Mouse (Mus musculus): Measurements from ENCODE around the gene Casq2.

Gene Casq2

DNA sequence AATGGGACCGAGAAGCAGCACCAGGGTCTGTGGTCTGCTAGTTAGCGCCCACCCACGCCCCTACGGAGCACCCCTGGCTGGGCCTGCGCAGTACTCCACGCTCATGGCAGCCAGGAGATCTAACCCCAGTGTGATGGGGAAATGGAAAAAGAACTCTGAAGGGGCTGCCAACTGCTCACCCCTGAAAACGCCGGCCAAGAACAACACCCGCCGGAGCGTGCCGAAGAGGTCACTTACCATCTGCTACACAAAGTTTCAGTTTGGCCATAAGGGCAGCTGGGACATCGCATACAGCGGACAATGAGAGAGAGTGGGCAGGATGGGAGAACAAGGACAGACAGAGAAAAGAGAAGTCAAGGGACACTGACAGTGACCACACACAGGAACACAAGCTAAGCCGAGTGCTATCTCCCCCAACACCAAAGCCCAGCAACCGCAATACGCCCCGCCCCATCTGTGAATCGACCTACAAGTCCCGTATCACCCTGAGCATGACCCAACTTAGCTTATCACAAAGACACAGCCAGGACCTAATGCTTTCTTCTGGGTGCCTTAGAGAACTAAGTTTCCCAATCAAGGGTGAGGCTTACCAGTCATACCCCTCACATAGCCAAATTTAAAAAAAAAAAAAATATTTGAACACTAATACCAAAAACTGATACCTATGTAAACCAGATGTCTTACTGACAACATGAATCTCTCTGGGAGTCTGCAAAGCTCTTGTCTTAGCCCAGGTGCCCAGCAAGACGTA lies 79.5 kb downstream of the Casq2 start:
- in situ Hi-C loops (cut with MboI) = no loop called here

DNA sequence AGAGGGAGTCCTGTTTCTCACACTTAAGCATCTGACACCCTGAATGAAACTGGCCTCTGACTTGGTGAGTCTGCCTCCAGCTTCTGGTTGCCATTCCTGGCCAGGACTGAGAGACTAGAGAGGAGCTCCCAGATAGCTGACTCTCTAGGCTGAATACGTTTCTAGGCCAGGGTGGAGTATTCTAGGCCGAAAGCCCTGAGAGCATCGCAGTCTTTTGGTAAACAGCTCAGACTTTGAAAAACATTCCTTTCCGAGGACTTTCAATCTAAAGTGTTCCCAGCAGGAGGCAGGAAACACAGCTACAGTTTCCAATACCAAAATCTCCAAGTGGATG lies 80.0 kb downstream of the Casq2 start:
- in situ Hi-C loops (cut with MboI) = no loop called here

DNA sequence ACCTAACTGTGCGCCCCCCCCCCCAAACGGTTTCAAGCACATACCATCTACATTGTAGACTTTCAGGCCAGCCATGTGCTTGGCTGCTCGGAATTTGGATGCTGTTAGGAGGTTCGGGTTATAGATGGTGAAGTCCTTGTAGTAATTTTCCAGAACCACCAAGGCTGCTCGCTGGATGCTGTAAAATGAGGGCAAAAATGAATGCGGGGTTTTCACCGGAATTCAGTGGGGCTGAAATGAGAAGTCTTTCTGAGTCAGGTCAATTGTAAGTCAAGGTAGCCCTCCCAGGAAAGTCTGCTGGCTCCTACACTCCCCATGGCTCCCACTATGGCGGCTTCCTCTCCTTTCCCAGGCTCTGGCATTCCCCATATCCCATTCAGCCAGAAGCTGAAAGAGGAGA lies 80.6 kb downstream of the Casq2 start:
- in situ Hi-C loops (cut with MboI) = no loop called here

DNA sequence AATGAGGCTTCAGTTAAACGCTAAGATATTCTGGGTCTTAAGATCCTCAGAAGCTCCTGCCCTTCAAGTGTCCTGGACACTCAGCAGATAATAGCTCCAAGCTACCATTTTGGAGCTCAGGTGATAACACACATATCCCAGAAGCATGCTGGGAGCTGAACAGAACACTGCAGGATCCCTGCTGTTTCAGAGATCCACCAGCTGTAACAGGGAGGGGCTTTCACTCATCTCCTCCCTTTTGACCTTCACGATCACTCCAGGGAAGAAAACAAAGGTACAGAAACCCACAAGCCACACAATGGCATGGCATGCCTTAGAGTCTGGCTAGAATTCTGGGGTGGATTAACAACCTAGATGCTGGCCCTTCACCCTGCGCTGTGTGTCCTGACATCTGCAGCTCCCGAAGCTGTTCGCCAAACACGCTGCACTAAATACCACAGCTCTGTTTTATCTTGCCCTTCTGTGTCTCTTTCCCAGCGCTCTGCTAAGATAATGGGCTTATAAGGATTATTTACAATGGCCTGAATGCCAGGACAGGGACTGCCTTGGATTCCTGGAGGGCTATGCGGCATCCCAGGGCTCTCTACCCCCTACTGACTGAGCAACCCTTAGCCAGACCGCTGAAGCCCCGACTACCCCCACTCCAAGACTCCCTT lies 81.5 kb downstream of the Casq2 start:
- in situ Hi-C loops (cut with MboI) = no loop called here

DNA sequence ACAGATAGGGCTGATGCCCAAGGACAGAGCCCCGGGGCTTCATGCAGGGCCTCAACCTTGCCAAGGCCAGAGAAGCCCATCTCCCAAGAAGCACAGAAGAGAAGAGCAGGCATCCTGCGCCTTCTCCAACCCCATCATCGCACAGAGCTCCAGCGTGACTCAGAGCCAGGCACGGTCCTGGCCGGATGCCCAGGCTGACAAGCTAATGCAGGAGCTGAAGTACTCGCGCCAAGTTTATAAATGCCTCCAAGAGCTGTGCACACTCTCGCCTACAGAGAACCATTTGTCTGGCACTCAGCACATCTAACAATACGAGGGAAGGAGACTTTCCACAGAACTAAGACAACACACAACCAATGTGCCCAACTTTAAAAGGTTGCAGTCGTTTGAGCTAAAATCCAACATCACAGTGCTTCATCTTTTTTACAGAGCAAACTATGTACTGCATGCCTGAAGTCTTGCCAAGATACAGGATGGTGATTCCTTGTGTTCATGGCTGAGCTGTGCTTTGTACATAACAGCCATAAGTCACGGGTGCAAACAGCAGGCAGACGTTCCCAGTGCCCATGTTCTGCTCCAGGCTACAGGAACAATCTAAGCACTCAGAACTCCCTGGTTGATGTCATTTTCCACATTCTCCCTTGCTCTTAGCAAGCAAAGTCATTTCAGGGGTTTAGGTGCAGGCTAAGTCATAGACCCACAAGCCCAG lies 83.1 kb downstream of the Casq2 start:
- in situ Hi-C loops (cut with MboI) = no loop called here

DNA sequence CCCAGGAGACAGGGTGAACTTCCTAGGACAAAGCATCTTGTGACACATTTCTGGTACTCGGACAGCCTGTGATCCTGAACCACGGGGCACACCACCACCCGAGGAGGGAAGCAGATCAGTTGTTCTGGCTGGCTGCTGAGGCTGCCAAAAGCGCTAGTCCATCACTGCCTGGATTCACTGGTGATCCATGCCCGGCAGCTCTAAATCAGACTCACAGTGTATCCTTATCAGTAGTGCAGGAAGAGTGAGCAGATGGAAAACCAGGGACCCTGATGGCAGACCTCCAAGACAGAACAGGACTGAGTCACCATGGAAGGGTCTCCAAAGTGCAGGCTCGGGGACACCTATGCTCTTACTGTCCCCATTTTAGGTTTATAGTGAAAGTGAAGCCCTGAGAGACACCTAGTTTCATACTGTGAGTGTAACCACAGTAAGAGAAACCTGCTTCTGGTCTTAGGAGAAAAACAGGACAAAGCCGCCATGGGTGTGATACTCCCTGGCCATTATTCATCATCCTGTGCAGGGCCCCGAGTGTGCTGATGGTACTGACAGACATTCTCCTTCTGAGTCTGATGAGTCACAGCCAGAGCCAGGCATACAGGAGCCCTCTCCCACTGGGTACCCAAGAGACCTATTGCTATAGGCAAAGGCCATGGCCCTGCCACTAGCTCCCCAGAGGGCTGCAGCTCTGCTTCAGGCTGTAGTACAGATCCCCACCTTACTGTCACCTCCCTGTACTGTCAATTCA lies 88.1 kb downstream of the Casq2 start:
- in situ Hi-C loops (cut with MboI) = no loop called here

DNA sequence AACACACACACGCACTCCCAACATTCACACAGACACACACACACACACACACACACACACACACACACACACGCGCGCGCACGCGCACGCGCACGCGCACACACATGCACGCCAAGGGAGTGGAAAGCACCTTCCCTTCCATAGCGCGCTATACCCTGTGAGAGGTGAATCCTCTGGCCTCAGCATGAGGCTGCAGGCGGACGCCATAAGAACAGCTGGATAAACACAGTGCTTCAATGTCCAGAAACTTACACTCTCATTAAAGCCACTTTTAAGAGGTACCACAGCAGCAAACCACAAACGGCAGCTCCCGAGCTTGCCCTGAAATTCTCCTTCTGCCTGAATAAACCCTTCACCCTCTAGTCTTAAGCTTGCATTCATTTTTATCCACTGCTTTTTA lies 89.5 kb downstream of the Casq2 start:
- in situ Hi-C loops (cut with MboI) = no loop called here

DNA sequence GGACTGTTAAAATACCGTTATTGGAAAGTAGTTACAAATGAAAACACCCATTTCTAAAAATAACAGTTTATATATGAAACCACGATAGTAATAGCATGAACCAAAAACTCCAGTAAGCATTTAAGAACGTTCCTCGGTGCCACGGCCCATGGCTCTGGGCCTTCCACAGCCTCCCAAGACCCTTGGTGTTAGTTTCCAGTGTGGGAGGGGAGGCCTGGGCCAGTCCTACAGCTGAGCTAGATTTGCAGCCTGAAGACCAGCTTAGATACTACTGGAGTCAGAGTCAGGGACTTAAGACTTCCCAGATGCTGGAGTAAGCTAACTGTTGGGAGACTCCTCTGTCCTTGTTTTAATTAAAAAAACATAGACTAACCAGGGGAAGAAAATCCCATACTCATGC lies 89.9 kb downstream of the Casq2 start:
- in situ Hi-C loops (cut with MboI) = no loop called here

DNA sequence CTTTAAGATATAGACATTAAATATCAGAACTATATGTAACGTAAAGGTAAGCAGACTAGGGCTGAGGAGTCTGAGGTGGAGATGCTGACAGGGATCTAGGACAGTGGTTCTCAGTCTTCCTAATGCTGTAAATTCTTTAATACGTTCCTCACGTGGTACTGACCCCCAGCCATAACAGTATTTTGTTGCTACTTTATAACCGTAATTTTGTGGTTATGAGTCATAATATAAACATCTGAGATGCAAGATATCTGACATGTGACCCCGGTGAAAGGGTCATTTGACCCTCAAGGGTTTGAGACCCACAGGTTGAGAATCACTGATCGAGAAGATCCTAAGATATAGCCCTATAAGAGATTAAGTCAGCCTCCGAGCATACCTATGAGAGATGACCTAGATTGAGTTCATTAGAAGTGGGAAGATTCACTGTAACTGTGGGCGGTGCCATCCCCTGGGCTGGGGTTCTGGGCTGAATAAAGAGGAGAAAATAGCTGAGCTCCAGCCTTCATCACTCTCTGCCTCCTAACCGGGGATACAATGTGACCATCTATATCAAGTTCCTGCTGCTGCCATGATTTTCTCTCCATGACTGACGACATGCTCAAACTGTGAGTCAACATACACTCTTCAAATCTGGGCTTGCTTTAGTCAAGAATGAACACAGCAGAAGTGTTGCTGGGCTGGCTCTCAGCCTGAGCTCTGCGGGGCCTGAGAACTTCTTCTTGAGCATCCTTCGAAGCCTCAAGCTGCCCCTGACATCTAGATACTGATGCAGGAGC lies 91.8 kb downstream of the Casq2 start:
- in situ Hi-C loops (cut with MboI) = no loop called here

DNA sequence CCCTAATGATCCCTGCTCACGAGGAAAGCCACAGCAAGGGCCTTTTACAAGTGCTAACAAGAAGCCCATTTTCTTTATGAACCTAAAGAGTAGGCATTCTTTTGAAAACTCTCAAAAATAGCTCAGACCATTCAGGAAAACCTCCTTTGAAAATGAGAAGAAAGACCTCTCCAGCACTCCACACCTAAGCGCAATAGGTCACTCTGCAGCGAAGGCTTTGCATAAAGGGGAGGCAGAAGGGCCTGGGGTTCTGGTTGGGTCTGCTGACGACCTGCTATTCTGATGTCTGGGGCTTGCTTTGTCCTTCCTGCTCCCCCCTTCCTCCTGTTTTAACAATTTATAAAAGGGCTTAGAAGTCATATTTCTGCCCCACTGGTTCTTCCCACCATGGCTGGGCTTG lies 93.7 kb downstream of the Casq2 start:
- in situ Hi-C loops (cut with MboI) = no loop called here

DNA sequence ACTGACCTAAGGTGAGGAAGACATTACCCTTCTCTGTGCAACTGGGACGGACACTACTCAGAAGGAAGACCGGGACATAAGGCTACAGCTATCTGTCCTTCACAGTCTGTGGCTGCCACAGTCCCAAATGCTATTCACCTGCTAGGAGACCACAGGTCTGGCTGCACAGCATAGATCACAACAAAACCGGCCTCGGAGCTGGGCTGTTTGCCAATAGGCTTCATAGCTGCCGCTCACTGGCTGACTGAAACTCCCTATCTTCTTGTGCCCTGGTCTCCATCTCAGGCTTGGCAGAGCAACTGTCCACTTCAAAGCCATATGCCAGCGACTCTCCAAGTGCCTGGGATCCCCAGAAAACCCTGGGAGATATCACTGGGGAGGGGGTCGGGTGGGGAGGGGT lies 94.5 kb downstream of the Casq2 start:
- in situ Hi-C loops (cut with MboI) = no loop called here

DNA sequence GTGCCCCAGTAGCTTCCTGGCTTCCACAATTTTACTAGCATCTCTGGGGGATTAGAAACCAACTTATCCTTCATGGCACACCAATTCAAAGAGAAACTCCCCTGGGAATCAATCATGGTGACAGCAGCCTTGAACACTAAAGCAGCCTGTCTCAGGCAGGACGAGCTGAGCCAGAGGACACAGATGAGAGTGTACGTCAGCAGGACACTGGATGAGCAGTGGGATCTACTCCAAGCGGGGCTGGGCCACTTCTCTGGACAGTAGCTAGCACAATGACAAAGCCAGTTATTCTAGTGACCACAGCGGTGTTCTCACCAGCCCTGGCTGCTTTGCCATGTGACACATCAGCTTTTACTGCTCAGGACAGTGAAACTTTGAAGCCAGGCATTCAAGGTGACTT lies 95.0 kb downstream of the Casq2 start:
- in situ Hi-C loops (cut with MboI) = no loop called here

DNA sequence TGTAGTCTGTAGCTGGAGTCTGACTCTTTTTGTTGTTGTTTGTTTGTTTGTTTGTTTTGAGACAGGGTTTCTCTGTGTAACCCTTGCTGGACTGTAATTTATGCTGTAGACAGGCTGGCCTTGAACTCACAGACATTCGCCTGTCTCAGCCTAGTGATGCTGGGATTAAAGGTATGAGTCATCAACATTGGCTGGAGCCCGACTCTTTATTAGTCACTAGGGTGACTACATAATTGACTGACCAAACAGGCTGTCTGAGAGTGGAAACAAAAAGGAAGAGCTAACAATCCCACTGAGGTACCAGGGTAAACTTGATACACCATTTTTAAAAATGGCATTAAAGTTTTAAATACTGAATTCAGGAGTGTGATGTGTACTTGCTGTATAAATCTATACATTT lies 96.4 kb downstream of the Casq2 start:
- in situ Hi-C loops (cut with MboI) = no loop called here

DNA sequence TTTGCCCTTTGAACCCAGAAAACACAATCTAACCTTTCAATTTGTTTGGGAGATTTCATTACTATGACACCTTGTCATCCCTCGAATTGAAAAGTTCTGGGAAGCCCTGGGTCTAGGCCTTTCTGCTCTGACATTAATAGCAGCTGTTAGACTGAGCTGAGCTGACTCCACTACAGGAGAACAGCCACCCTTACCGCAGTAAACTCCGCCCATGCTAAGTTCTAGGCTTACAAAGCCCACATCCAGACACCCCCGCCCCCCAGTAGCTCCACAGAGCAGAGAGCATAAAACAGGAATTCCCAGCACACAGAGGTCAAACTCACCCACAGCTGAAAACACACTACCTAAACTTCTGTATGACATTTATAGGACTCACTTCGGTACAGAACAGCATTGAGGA lies 98.5 kb downstream of the Casq2 start:
- in situ Hi-C loops (cut with MboI) = no loop called here

DNA sequence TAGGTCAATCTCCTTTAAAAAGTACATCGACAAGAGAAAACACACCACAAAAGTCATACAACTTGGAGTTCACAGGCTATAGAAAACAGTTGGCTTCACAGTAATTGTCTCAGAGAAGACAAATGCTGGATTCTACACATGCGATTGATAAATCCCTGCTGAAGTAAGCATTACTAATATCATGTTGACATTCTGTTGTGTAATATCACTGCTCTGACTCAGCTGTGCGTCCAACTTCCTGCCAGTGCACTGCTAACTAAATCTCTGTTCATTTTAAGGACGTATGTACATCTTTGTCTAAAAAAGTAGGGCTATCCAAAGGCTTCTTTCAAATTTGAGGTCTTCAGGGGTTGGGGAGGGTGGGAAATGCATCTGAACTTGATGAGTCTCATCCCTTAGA lies 101.2 kb downstream of the Casq2 start:
- in situ Hi-C loops (cut with MboI) = no loop called here

DNA sequence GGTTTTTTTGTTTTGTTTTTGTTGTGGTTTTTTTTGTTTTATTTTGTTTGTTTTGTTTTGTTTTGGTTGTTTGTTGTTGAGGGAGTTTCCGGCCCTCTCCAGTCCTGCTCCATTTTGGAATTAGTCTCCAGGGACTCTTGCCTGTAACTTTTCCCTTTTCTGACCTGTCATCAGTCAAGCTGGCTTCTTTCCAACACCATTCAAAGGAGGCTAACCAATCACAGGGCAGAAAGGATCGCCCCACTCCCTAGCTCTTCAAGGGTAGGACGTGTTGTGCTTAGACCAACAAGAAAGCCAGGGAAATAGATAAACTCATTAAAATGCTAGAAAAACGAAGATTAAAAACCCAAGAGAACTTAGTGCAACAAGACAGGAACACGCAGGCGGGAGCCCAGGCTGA lies 102.8 kb downstream of the Casq2 start:
- in situ Hi-C loops (cut with MboI) = no loop called here

DNA sequence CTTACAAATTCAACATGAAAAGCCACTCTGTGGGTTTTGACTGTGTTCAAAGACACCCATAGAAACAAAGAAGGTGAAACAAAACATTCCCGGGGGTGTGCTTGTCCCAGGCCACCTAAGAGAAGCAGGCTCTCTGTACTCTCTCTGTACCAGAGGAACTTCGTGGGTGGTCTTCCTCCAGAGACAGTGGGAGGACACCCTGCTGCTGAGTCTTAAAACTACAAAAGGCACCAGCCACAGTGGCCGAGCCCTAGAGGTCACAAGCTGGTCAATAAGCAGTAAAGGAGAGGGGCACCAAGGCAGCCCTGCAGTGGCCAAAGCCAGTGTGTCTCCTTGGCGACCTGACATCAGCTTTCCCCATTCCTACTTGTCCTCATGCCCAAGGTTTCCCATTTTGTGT lies 103.8 kb downstream of the Casq2 start:
- in situ Hi-C loops (cut with MboI) = no loop called here

DNA sequence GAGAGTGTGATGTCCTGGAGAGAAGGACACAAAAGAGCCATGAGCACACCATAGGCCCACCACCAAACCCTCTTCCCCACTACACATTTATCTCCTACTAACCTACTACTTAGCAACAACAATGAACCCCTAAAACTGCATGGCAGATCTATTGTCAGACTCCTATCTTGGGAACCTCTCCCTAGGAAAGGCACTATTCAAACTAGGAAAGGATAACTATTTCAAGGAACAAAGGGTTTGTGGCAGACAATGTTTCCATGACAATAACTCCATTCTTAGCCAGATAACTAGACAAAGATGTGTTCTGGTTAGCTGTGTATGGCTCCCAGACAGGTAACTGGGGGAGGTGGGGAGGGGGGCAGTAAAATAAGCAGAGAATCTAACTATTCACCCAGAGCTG lies 104.4 kb downstream of the Casq2 start:
- in situ Hi-C loops (cut with MboI) = no loop called here

DNA sequence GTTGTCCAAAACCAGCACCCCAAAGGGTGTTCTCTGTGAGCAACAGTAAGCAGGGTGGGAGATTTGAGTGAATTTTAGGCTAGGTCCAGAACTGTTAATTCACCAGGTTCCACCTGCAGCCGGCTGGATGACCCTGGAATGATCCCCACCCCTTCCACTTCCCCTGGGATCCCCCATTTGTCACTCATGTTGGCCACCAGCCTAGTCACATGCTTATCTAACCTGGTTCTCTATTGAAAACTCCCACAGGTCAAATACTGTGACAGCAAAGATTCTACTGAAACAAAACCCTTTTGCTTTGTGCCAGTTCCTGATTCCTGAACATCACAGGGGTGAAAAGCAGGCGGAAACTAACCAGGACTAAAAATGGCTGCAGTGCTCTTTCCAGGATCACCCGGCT lies 105.4 kb downstream of the Casq2 start:
- in situ Hi-C loops (cut with MboI) = no loop called here

DNA sequence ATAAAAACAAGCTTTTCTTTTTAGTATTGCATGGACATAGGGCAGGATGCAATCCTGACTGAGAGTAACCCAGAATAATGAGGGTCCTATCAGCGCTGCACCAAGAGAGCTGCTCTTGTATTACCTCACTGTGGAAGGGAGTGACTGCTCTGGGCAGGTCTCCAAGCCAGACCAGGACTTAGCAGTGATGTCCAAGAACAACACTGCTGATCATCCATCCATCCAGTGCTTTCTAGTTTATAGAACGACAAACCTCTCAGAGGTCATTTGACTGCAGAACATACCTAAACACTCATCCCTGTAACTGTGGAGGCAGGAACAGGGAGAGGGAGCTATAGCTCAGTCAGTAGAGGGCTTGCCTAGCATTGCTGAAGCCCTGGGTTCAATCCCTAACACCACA lies 106.4 kb downstream of the Casq2 start:
- in situ Hi-C loops (cut with MboI) = no loop called here

DNA sequence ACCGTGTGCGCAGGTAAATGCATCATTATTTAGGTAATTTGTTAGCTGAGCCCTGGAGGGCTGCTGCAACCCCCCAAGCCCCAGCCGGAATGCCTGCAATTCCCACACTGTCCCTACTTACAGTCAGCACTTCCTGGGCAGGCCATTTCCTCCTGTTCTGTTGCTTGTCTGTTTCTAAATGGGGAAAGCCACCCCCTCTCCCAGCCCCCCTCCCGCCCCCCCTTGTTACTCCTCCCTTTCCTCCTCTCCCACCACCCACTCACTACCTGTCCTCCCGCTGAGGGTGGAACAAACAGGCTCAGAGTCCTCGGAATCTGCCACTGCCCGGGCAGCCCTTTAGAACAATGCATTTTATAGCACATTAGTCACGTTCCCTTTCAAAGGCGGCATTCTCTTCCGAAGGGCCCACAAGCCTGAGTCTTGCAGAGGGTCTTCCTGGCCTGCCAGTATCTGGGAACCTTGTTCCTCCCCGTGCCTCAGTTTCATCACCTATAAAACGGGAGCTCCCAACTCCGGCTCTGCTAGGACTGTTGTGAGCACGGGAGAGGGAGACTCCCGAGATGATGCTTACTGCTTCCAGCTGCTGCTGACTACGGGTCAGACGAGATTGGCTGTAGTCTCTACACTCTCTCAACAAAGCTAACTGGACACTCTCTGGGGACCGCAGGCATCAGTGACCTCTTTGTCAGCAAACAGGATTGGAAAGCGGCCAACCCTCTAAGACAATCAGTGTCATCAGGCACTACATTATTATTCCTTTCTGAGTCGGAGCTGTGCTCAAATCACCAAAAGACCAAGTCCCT lies 107.5 kb downstream of the Casq2 start:
- in situ Hi-C loops (cut with MboI) = no loop called here

Data from mature B cell (primary cell).